Mouse (Mus musculus) granulocyte monocyte progenitor cell, adult 5-6 weeks (primary cell): ENCODE measurements around the gene Tmem30a. TPM values are rescaled to one million over a fixed set of nuclear protein-coding genes. Genes with fewer than 3 reads are reported as not detected.

Experiments used
- ATAC-seq: replicated peaks from 2 replicates; pipeline ENCODE4 v1.8.0; 2016; ENCODE audit warnings: mild to moderate bottlenecking, moderate TSS enrichment, inconsistent platforms; ENCODE audit not compliant: poor library complexity, severe bottlenecking
- total RNA-seq, 2 experiments: library from RNA; stranded (forward) in 1 of 2; stranded (reverse) in 1 of 2; fragments of 200-712, 200-1000 nt in 1 of 2; fragments of >200 nt in 1 of 2; fragmentation: Nextera tagmentation in 1 of 2; gene quantifications; 2 replicates each; pipeline ENCODE4 v1.2.3; 2014 to 2017

Gene Tmem30a
- total RNA-seq, 2 experiments from 2014 or later: 72.5 to 91.9 TPM

DNA sequence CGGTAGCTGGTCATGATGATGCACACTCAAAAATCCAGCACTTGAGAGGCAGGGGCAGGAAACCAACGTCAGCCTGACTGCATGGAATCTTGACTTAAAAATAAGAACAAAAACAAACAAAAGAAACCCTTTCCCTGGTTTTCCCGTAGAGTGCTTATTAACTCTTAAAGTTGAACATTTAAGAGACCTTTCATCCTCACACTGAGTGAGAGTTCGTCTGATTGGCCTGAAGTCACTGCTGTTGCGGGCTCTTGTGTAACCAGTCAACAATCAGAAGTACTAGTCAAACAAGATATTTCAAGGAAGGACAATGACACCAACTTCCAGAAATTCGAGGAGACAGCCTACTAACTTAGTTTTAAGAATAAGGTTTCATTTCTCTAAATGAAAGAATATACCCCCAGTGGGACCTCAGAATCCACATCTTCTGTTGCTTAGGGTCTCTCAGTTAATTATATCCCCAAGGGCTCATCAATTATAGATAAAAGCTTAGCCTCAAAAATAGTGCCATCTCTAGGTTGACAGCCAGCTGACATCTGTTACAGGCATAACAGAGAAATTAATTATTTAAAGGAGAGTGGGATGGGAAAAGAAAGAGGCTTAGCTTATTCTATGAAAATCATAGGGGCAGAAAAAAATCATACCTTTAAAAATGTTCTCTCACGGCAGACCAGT is 3.3 kb upstream of the Tmem30a start:
- ATAC-seq: no peak

DNA sequence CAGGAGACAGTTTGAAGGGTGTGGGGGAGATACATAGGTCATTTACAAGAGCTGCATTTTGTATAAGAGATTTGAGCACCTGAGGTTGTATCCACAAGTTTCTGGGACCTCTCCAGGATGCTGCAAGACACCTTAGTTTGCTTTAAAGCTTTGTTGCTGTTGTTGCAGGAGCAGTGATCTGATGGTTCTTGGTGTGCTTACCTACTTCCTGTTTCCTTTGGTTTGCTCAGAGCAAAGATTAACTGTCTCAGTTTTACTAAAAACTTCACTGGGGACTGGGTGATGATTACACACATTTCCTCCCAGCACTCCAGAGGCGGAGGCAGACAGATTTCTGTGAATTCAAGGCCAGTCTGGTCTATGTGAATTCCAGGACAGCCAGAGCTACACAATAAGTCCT is 1.8 kb upstream of the Tmem30a start:
- ATAC-seq: peak; percentile 40

DNA sequence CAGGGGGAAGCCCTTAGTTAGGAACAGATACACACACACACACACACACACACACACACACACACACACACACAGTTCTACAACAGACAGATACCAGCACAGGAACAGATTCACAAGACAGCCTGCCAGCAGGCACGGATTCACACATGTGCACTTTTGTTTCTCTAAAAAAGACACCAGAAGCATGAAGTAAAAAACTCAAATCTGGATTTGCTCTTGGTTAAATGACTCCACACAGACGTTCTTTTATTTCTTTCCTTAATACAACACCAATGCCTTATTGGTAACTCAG is 7.6 kb downstream of the Tmem30a start:
- no peak for ATAC-seq

DNA sequence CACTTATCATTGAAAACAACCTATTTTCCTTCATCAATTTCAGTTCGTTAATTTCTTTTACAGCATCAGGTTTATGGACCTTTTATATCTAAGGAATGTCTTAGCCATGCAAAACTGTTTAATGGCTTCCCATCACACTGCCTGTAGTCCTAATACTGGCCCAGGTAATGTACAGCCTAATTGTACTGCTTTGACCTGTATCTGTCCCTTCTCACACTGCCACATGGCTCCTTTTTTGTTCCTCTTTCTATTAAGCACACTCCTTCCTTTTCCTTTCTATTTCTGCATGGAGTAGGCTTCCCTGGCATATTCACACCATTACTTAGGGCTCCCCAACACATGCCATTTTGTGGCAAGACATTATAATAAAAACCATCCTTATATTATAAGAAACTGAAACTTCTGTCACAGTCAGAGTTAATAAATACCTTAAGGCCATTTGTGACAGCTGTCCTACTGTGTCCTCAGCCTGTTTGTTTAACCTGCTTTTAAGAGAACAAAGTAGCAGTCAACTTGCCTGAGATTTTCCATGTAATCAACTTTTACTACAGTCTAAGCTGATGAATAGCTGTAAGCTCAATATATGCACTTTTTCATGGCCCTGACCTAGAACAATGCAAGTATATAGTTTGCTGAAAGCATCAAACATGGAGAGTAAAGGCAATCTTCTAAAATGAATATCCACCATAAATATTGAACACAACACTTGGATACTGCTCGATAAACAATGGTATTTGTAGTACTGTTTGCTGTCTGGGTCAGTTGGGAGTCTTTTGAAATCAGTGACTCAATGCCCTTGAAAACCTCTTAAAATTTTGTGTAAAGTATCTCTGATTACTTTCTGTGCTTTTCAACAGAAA is 8.1 kb downstream of the Tmem30a start:
- ATAC-seq: peak; percentile 84

DNA sequence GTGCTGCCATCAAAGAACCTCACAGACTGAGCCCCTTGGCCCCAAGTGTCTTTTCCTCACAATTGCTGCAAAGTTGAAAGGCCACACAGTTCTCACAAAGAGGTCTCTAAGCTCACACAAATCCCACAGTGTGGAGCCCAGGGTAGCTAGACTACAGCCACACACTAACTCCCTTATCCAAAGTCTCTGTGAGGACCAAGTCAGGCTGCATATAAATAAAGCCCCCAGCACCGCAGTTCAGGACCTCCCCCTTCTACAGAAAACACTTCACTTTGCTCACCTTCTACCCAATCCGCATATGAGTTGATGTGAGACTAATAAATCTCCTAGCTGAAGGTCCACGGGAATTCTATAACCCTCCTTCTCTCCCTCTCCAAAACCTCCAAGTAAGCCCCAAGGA is 8.9 kb downstream of the Tmem30a start:
- ATAC-seq: no peak

DNA sequence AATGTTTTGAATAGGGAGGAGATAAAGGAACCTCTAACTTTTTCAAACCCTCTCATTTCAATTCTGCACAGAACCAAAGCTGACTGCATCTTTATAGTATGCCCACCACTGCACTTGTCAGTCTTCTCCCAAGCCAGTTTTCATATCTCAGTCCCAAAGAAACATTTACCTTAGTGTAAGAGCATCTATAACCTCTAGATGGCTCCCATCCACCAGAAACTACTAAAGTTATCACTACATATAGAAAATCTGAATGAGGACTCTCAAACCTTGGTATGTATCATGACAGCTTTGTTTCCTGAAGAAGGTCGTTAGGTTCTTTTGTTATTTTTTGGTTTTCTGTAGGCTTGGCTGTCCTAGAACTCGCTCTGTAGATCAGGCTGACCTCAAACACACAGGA is 14.0 kb downstream of the Tmem30a start:
- ATAC-seq: peak; percentile 66

DNA sequence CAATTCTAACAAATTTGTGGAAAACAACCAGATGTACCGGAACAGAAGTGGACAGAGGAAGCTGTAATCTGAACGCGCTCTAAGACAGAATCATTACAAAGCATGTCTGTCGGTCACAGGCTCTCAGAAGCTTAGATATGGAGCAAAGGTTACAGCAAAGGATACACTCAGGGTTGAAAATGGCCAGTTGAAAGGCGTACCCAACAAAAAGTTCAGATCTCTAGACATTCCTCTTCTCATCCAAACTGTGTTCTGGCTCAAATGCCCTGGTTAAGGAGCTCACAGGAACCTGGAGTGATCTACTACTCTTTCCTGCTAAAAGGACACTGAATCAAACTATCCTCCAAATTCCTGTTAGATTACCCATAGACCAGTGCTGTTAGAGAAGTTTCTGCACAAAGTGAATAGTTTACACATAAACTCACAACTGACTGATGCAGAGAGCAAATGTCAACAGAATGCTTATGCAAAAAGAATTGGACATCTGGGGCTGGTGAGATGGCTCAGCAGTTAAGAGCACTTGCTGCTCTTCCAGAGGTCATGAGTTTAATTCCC is 26.2 kb downstream of the Tmem30a start:
- ATAC-seq: no peak

DNA sequence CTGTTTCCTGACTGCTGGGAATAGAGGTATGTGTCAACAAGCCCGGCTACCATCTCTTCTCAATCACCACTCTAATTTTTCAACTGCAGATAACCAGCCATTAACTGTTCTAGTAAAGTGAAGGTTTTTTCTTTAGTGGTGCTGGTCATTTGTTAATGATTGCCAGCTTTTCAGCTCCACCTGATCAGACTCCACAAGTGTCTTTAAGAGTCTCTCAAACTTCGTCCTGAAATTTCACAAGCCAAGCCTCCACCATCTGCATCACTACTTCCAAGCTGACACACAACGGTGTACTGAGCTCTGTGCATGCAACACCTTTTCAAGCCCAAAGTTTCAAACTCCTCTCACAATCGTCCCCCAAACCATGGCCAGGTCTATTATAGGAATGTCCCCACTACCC is 28.0 kb downstream of the Tmem30a start:
- no peak for ATAC-seq

DNA sequence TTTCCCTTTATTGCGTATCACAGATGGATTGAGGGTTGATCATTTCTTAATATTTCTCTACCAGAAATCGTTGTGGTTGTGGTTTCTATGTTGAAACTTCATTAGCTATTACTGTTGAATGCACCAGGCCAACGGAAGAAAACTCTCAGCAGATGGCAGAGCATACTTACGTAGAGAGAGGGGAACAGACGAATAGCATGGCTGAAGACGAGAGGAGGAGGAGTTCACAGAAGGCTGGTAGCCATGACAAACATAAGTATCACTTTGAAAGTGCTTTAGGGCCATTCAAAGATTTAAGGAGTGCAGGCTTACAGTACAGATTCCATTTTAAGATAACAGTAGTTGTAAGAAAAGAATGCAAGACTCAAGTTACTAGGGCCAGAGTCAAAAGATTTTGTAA is 30.8 kb downstream of the Tmem30a start:
- ATAC-seq: peak; percentile 75

DNA sequence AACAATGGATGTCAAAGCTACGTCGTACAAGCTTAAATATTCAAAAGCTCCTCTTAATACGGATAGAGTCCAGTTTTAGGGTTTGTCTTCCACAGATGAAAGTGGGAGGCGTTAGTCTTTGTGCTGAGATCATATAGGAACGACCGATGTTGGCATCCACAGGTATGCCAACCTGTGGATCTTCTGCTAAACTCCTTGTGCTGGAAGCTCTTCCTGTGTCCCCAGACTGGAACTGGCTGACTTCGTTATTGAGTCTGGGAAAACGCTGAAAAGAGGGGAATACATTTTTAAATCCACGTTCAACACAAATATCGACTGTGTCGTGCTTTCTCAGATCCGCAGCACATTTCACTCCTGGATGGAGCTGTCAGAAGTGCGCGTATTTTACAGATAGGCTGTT is 33.2 kb downstream of the Tmem30a start:
- no peak for ATAC-seq

DNA sequence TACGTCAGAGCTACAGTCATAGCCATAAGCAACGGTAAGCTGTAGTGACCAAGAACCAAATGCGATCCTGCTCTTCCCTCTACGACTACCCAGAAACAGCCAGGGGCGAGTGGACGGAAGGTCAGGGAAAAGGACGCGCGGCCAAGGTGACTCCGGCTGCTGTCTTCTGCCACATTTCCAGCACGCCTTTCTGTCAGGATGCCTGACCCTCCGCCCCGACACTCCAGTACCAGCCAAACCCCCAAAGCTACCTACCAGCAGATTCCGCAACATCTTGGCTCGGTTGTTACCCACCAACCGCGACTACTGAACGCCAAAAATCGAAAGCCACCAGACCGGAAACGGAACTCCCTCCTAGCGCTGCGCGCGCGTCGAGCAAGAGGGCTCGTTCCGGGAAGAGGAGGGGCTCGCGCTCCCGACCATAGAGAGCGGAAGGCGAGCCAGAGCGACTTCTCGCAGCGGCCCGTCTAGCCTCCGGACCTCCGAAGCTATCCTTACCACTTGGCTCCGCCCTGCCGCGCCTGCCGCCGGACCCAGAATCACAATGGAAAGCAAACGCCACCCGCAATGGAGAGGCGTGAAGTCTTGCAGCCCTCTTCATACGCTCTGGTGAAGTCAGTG is 33.8 kb downstream of the Tmem30a start, which contains the start of gene Cox7a2:
Gene Cox7a2 (minus strand): TSS at position 494 of the 621 bp plus-strand sequence.
- ATAC-seq: peak; percentile 89

DNA sequence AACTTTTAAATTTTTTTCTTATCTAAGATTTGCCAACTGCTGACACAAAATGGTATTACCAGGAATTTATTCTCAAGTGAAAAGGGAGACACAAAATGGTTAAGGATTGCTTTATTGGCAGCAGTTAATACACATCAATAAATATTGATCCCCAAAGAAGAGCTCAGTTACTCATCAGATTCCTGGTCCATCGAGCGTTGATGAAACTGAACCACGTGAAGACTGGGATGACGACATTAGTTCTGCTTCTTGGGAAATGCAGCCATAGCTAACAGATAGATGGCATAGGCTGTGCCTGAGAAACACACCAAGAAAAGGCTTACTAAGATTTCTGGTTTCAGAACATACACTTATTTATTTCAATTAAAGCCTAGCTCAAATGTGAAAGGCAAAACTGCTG is 38.0 kb downstream of the Tmem30a start:
- no peak for ATAC-seq

DNA sequence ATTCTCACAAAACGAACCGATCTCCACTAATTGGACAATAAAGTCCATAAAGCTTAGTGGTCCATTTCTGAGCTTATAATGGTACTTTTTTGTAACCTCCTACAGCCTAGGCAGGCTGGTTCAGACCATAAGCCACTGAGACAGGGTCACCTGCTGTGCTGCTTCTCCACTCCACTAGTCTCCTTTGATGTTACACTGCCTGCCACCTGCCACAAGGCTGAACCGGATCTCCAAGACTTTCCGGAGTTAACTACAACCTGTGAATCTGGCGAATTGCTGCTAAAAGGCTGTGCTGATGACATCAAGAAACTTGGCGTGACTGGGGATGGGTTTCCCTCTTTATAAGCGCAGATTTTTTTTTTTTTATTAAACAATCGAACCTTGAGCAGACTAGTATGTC is 41.5 kb downstream of the Tmem30a start:
- no peak for ATAC-seq

DNA sequence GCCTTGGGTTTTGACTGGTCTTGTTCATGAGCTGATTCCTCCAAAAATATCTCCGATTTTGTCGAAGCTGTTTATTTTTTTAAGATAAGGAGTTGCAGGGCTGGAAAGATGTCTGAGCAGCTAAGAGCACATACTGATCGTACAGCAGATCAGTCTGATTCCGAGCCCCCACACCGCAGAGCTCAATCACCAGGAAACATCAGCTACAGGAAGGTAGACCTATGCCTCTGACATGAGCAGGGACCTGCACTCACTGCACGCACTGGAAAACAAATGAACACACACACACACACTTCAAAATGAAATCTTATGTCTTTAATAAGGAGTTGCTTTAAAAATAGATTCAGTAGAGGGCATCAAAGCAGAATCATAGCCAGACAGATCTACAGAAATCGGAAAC is 42.6 kb downstream of the Tmem30a start:
- ATAC-seq: no peak

DNA sequence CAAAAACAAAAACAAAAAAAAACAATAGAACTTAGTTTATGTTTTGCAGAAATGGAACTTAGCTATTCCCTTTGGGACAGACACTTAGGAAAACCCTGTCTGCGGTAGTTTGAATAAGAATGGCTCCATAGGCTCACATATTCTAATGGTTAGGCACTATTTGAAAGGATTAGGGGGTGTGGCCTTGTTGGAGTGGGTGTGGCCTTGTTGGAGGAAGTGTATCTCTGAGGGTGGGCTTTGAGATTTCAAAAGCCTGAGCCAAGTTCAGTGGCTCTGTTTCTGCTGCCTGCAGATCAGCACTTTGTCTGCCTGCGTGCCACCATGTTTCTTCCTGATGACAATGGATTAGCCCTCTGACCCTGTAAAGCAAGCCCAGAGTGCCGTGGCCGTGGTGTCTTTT is 48.3 kb downstream of the Tmem30a start:
- no peak for ATAC-seq

DNA sequence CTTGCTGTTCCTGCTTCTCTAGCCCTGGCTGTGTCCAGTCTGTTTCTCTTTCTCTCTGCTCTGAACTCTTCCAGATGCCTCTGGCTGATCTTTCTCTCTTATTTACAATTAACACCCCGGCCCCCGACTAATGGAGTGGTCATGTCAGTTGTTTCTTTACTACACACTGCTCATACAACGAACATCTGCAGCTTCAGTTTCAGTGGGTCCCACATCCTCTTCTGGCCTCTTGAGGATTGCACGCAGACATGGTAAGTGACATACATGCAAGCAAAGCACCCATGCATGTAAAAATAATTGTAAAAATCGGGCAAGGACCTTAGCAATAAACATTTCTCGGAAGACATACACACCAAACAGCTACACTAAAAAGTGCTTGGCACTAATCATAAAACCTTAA is 57.7 kb downstream of the Tmem30a start:
- no peak for ATAC-seq

DNA sequence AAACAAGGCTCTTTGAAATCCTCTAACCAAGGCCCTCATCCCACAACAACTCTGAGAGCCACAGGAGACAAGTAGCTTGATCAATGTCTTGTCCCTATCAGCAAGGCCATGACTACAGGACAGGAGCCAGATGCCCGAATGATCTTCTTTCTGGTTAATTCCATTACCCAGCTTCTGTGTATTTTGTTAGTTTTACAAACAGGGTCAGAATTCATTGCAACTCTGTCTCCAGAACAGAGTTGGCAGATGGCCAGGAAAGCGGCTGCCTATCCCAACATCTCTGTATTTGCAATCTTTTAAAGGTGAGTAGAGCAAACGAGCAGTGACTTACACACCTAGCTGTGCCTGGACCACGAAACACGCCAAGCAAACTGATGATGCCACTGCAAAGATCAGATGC is 63.0 kb downstream of the Tmem30a start:
- ATAC-seq: no peak

DNA sequence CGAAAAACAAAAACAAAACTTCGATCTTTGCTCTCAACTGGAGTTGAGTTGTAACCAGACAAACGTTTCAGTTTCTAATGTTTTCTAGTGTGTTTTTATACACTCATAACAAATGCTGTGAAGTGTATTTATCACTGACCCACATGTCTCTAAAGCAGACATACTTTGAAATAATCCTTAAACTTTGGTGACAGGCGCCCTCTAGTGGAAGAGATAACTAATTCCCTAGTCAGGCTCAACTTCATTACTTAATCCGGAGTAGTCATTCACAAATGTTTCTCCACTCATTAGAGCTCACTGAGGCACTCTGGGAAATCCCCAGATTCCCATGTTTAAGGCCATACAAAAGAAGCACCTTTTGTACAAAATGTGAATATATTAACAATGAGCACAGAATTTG is 70.2 kb downstream of the Tmem30a start:
- peak; percentile 38; the same call in 1 of the 2 replicates for ATAC-seq

DNA sequence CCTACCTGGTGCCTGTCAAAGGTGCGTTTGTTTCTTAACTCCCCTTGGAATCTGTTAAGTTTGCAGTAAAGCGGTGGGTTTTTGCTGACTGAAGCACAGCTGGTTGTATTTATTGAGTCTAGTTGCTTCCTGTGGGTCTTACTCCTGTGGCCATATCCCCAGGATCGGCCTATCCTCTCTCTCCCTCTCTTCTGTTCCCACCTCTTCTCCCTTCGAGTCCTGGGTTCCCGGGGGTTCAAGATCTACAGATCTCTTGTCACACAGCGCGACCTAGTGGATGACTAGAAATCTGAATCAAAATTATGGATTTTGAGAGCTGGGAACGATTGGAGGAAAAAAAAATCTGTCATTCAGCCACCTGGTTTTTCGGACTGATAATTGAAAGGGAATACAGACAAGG is 72.3 kb downstream of the Tmem30a start:
- peak; percentile 35 for ATAC-seq

DNA sequence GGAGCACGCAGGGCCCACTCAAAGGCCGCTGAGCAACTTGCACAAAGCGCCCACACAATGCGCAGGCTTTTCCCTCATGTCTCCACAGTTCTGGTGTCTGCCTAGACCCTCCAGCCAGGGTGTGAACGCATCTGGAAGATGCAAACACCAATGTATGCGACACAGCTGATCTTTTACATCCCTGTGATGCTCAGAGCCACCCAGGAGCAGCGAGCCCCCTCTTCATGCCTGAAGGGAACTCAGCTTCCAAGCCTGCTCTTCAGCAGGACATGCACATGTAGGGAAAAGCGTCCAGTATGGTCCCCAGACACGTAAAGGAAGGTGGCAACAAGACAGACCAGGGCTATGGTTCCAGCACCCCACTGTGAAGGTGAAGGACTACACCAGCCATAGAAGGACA is 73.2 kb downstream of the Tmem30a start:
- ATAC-seq: no peak

DNA sequence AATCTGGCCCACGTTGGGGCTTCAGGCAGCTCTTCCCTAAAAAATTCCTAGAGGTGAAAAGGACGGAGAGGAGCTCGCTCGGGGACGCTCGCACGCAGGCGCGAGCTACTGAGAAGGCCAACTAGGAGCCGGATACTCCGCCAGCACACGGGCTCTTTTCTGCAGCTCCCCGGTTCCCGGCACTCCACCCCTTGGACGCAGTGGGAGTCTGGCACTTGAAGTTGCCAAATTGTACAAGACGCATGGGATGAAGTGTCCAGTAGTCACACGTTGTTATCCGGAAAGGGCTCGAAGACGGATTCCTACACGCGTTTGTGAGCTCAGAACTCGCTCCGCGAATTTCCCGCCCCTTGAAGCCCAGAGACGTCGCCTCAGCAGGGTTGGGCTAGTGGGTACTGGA is 73.9 kb downstream of the Tmem30a start:
- no peak for ATAC-seq
